Mouse (Mus musculus): ENCODE data around the gene Exosc1. TPM values are rescaled to one million over a fixed set of nuclear protein-coding genes. Genes with fewer than 3 reads are reported as not detected.
"Not testable (repeated sequence)": the region's sequence is repeated elsewhere in the genome, so short reads cannot be mapped to it uniquely, and the experiment has no call there.

Gene Exosc1
- polyA plus RNA-seq, 1 experiment from 2014 or later: 64.0 TPM

GRCm38 (mm10) chr19:41915294-41915693, 17.9 kb downstream of the Exosc1 start:
- Histone ChIP-seq H3K4me1 (replicated peaks; ENCODE audit: control insufficient read depth, insufficient read depth, low read length) (peaks cover 18% of the 10 kb centered on the region), H3K9me3 (ENCODE audit: control insufficient read depth, low read length) (no peaks in the 10 kb centered on the region), H3K4me2 (replicated peaks) (no peak overlapping the region), H3K36me3 (replicated peaks; ENCODE audit: control insufficient read depth, insufficient read depth) (peaks cover 35% of the 10 kb centered on the region), H3K27ac (no peak overlapping the region), H3K9ac (no peak overlapping the region), H3K4me3 (replicated peaks; ENCODE audit: low read length) (no peak overlapping the region), H3K27me3 (ENCODE audit: control insufficient read depth, insufficient read depth, low read length) (no peaks in the 10 kb centered on the region)
- DNase-seq (ENCODE audit: low spot score) (no peak), ATAC-seq (ENCODE audit: low FRiP score) (no peak)
- WGBS: 92% methylated on average over 3 of the region's 3 CpGs

DNA sequence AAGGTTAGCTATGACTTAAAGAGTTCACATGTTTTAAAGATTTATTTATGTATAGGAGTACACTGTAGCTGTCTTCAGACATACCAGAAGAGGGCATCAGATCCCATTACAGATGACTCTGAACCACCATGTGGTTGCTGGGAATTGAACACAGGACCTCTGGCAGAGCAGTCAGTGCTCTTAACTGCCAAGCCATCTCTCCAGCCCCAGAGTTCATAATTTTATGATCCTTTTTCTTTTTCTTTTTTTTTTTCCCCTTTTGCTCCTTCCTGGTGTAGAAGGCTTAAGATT, 18.7 kb downstream of the Exosc1 start:
- H3K27ac ChIP-seq; H3K9me3 ChIP-seq (ENCODE audit: control insufficient read depth, low read length); ATAC-seq (ENCODE audit: low FRiP score): not testable (repeated sequence)

DNA sequence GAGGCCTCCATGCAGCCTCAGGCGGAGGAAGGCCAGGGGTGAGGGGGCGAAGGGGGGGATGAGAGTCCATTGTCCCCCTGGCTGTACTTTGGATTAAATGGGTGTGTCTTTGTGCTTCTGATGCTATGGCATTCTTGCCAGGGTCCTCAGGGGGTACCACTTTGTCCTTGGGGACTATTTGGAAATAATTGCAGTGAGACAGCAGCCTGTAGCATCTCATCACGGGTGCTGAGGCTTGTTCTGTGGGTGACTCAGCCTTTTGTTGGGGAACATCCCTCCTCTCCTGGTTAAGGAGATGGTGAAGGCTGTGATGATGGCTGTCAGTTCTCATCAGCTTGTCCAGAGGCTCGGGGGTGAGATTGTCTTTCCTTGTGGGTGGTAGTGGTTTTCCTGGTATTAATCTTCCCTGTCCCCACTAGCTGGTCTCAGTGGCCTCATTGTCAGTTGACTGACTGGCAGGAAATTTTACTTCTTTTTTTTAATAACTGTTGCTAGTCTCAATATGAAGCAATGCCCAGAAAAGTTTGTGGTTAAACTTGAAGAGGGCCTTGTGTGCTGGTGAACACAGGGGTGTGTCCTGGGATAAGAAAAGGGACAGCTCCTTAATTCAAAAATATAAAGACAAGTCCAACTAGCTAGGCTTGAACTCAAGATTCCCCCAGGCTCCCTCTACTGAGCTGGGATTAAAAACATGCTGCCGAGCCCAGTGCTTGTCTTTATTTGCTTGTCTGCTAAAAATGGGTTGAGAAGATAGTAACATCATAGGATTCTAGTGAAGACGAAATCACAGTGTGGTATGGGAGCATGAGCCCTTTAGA, 19.2 kb downstream of the Exosc1 start:
- Histone ChIP-seq H3K4me1 (replicated peaks; ENCODE audit: control insufficient read depth, insufficient read depth, low read length) (peaks cover 18% of the 10 kb centered on the region), H3K27ac (no peak overlapping the region), H3K27me3 (ENCODE audit: control insufficient read depth, insufficient read depth, low read length) (no peaks in the 10 kb centered on the region), H3K9me3 (ENCODE audit: control insufficient read depth, low read length) (no peaks in the 10 kb centered on the region), H3K4me3 (replicated peaks; ENCODE audit: low read length) (peak overlapping the region; percentile 92), H3K36me3 (replicated peaks; ENCODE audit: control insufficient read depth, insufficient read depth) (peaks cover 24% of the 10 kb centered on the region), H3K9ac (peak overlapping the region; percentile 81), H3K4me2 (replicated peaks) (peak overlapping the region; percentile 85)
- WGBS: 47% methylated on average over 6 of the region's 6 CpGs
- no peak for ATAC-seq (ENCODE audit: low FRiP score)
- no peak for DNase-seq (ENCODE audit: low spot score)

More for the DNA sequence above, 18.7 kb downstream of the Exosc1 start:
- H3K9ac ChIP-seq; H3K27me3 ChIP-seq (ENCODE audit: control insufficient read depth, insufficient read depth, low read length); H3K4me3 ChIP-seq (replicated peaks; ENCODE audit: low read length); H3K4me2 ChIP-seq (replicated peaks); DNase-seq (ENCODE audit: low spot score): not testable (repeated sequence)
- H3K4me1 ChIP-seq (replicated peaks; ENCODE audit: control insufficient read depth, insufficient read depth, low read length): peaks cover 18% of the 10 kb centered on the region
- peaks cover 29% of the 10 kb centered on the region for H3K36me3 ChIP-seq (replicated peaks; ENCODE audit: control insufficient read depth, insufficient read depth)

DNA sequence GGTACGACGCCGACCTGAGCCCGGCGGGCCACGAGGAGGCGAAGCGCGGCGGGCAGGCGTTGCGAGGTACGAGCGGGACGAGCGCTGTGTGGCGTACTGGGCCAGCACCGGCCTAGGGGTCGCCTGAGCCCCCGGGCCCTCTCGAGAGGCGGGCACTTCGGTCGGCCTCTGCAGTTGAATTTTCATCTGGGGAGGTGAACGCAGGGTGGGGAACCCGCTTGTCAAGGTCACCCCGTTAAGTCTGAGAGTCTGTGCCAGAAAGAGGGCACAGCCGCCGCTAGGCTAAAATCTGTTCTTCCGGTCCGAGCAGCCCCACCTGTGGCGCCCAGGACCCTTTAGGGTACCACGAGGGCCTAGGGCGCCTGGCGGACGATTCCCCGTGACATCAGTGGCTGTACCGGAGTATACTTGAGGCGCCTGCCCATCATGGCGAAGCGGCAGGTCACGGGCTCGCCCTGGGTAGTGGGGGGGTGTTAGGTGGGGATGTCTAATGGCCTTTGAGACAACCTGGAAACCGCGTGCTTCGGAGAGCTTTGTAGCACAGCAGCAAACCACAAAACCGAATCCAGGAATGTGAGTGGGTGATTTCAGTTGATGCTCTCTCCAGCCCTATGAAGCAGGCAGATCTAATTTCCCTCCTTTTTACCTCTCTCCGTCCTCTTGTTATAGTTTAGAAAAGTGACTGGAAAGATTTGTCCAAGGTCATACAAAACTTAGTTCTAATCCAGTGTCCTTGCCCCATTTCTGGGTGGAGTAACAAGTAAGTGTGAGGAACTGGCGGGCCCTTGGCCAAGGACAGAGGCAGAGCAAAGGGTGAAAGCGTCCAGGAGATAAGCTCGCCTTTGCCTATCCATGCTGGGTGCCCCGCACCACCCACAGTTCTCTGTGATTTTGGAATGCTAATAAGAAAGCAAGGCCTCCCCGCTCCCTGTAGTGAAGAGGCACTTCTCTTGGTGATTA, 20.8 kb downstream of the Exosc1 start:
- ATAC-seq (ENCODE audit: low FRiP score) (peak; percentile 73), DNase-seq (ENCODE audit: low spot score) (peak; percentile 36)
- peaks cover 18% of the 10 kb centered on the region for H3K4me1 ChIP-seq (replicated peaks; ENCODE audit: control insufficient read depth, insufficient read depth, low read length)
- H3K36me3 ChIP-seq (replicated peaks; ENCODE audit: control insufficient read depth, insufficient read depth): peaks cover 17% of the 10 kb centered on the region
- 1% methylated on average over 53 of the region's 53 CpGs for WGBS
- H3K27me3 ChIP-seq (ENCODE audit: control insufficient read depth, insufficient read depth, low read length): no peaks in the 10 kb centered on the region
- peak overlapping the region; percentile 81 for H3K9ac ChIP-seq
- H3K27ac ChIP-seq: peak overlapping the region; percentile 92
- H3K9me3 ChIP-seq (ENCODE audit: control insufficient read depth, low read length): no peaks in the 10 kb centered on the region
- peak overlapping the region; percentile 92 for H3K4me3 ChIP-seq (replicated peaks; ENCODE audit: low read length)
- peak overlapping the region; percentile 85 for H3K4me2 ChIP-seq (replicated peaks)

GRCm38 (mm10) chr19:41911178-41912073, 21.8 kb downstream of the Exosc1 start, which contains the start of gene Pgam1:
Gene Pgam1, plus strand, starts transcription at chr19:41911923.
- Histone ChIP-seq H3K27me3 (ENCODE audit: control insufficient read depth, insufficient read depth, low read length) (no peaks in the 10 kb centered on the region), H3K27ac (peak within 1 kb of the TSS; percentile 92), H3K9me3 (ENCODE audit: control insufficient read depth, low read length) (no peaks in the 10 kb centered on the region), H3K4me2 (replicated peaks) (peak within 1 kb of the TSS; percentile 85), H3K36me3 (replicated peaks; ENCODE audit: control insufficient read depth, insufficient read depth) (peaks cover 8% of the 10 kb centered on the region), H3K9ac (peak within 1 kb of the TSS; percentile 81), H3K4me3 (replicated peaks; ENCODE audit: low read length) (peak within 1 kb of the TSS; percentile 92), H3K4me1 (replicated peaks; ENCODE audit: control insufficient read depth, insufficient read depth, low read length) (peaks cover 18% of the 10 kb centered on the region)
- WGBS: 6% methylated on average over 46 of the region's 54 CpGs
- ATAC-seq (ENCODE audit: low FRiP score) (peak; percentile 94), DNase-seq (ENCODE audit: low spot score) (peak; percentile 100)

GRCm38 (mm10) chr19:41910396-41910795, 22.8 kb downstream of the Exosc1 start:
- Histone ChIP-seq H3K4me2 (replicated peaks) (no peak overlapping the region), H3K4me1 (replicated peaks; ENCODE audit: control insufficient read depth, insufficient read depth, low read length) (peaks cover 18% of the 10 kb centered on the region), H3K9ac (no peak overlapping the region), H3K4me3 (replicated peaks; ENCODE audit: low read length) (no peak overlapping the region), H3K27ac (no peak overlapping the region), H3K27me3 (ENCODE audit: control insufficient read depth, insufficient read depth, low read length) (no peaks in the 10 kb centered on the region), H3K9me3 (ENCODE audit: control insufficient read depth, low read length) (no peaks in the 10 kb centered on the region), H3K36me3 (replicated peaks; ENCODE audit: control insufficient read depth, insufficient read depth) (no peaks in the 10 kb centered on the region)
- ATAC-seq (ENCODE audit: low FRiP score): no peak
- WGBS: 92% methylated on average over 2 of the region's 2 CpGs
- DNase-seq (ENCODE audit: low spot score): no peak

DNA sequence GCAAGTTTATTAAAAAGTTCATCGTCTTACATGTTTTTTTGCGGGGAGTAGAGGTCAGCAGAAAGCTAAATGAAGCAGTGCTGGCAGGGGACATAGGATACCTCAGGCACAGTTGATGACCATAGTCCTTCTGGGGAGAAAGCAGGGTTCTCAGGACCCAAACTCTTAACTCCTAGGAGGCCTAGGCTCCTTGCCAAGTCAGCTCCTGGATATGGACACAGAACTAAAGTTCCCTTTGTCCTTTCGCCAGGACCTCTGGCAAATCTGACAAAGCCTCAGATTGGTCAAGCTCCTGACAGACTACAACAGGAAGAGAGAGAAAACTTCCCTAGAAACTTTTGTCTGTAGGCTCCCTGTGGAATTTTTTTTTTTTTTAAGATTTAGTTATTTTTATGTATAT, 24.5 kb downstream of the Exosc1 start:
- DNase-seq (ENCODE audit: low spot score) (no peak), ATAC-seq (ENCODE audit: low FRiP score) (no peak)
- Histone ChIP-seq H3K9me3 (ENCODE audit: control insufficient read depth, low read length) (no peaks in the 10 kb centered on the region), H3K27me3 (ENCODE audit: control insufficient read depth, insufficient read depth, low read length) (no peaks in the 10 kb centered on the region), H3K4me3 (replicated peaks; ENCODE audit: low read length) (no peak overlapping the region), H3K9ac (no peak overlapping the region), H3K36me3 (replicated peaks; ENCODE audit: control insufficient read depth, insufficient read depth) (no peaks in the 10 kb centered on the region), H3K4me2 (replicated peaks) (no peak overlapping the region), H3K27ac (no peak overlapping the region), H3K4me1 (replicated peaks; ENCODE audit: control insufficient read depth, insufficient read depth, low read length) (peaks cover 11% of the 10 kb centered on the region)
- WGBS: 78% methylated on average over 3 of the region's 3 CpGs

DNA sequence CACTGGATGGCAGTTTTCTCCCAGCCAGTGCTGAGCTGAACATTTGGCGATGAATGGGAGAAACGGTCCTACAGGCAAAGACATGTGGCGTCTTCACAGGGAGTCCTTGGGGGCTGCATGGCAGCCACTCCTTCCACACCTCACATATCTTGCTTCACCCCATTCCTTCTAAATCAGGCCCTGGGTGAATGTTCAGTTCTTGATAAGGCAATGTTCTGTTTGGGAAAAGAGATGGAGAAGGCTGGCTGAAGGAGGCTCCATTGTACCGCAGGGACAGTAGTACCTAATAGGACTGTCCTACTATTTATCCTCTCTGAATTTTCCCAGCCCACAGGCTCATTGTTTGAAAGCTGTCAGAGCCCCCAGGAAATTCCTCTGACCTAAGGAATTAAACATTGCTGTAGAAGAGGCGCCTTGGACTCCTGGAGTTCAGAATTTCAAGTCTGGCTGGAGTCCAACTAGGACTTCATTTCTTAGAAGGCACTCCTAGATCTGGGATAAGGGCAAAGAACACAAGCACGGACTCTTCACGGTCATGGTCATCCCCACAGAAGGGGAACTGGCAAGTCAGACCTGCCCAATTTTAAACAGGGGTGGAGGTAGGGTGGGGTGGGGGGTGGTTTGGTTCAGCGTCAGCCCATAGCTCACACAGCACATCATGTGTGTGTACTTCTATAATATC, 26.0 kb downstream of the Exosc1 start:
- 59% methylated on average over 8 of the region's 8 CpGs for WGBS
- no peaks in the 10 kb centered on the region for H3K36me3 ChIP-seq (replicated peaks; ENCODE audit: control insufficient read depth, insufficient read depth)
- no peak overlapping the region for H3K4me2 ChIP-seq (replicated peaks)
- DNase-seq (ENCODE audit: low spot score): no peak
- H3K9me3 ChIP-seq (ENCODE audit: control insufficient read depth, low read length): no peaks in the 10 kb centered on the region
- H3K27ac ChIP-seq: no peak overlapping the region
- no peak overlapping the region for H3K9ac ChIP-seq
- H3K4me3 ChIP-seq (replicated peaks; ENCODE audit: low read length): no peak overlapping the region
- no peak for ATAC-seq (ENCODE audit: low FRiP score)
- H3K4me1 ChIP-seq (replicated peaks; ENCODE audit: control insufficient read depth, insufficient read depth, low read length): no peaks in the 10 kb centered on the region
- no peaks in the 10 kb centered on the region for H3K27me3 ChIP-seq (ENCODE audit: control insufficient read depth, insufficient read depth, low read length)

All from hindbrain, embryonic 14.5 days (tissue).